Mouse (Mus musculus): Measurements from ENCODE around the gene Hnrnpu.
"Not testable (repeated sequence)": the region's sequence is repeated elsewhere in the genome, so short reads cannot be mapped to it uniquely, and the experiment has no call there.

Hnrnpu gene

GRCm38 (mm10) chr1:178317275-178318001 lies 20.2 kb downstream of the Hnrnpu start:
- in situ Hi-C loops (cut with MboI, MseI) = loop anchor here (25.0 kb wide), 1 partner anchor 530 kb away; the partner anchor contains the start of gene Adss

GRCm38 (mm10) chr1:178314236-178314635 lies 23.4 kb downstream of the Hnrnpu start:
- in situ Hi-C loops (cut with MboI, MseI) = loop anchor here (25.0 kb wide), 1 partner anchor 527 kb away; the partner anchor contains the start of gene Adss

GRCm38 (mm10) chr1:178313039-178313597 lies 24.5 kb downstream of the Hnrnpu start:
- in situ Hi-C loops (cut with MboI, MseI) = loop anchor here (25.0 kb wide), 1 partner anchor 526 kb away; the partner anchor contains the start of gene Adss

GRCm38 (mm10) chr1:178310128-178310527 lies 27.5 kb downstream of the Hnrnpu start:
- in situ Hi-C loops (cut with MboI, MseI) = loop anchor here (25.0 kb wide), 1 partner anchor 523 kb away; the partner anchor contains the start of gene Adss

GRCm38 (mm10) chr1:178309487-178309886 lies 28.1 kb downstream of the Hnrnpu start:
- in situ Hi-C loops (cut with MboI, MseI) = loop anchor here (5.0 to 25.0 kb wide), 2 partner anchors 167 to 522 kb away; partner anchors contain the start of gene Adss

GRCm38 (mm10) chr1:178303425-178303824 lies 34.2 kb downstream of the Hnrnpu start:
- in situ Hi-C loops (cut with MboI, MseI) = loop anchor here (25.0 kb wide), 1 partner anchor 516 kb away; the partner anchor contains the start of gene Adss

- in situ Hi-C loops (cut with MboI, MseI) = loop anchor here (25.0 kb wide), 1 partner anchor 514 kb away; the partner anchor contains the start of gene Adss
Measured at GRCm38 (mm10) chr1:178301261-178301660, 36.3 kb downstream of the Hnrnpu start.

- in situ Hi-C loops (cut with MboI, MseI) = no loop called here
Measured at GRCm38 (mm10) chr1:178294051-178294450, 43.5 kb downstream of the Hnrnpu start.

GRCm38 (mm10) chr1:178291716-178292115 lies 45.9 kb downstream of the Hnrnpu start:
- in situ Hi-C loops (cut with MboI, MseI) = no loop called here

- in situ Hi-C loops (cut with MboI, MseI) = no loop called here
Measured at GRCm38 (mm10) chr1:178287601-178288176, 49.9 kb downstream of the Hnrnpu start.

- in situ Hi-C loops (cut with MboI, MseI) = no loop called here
Measured at GRCm38 (mm10) chr1:178283946-178284720, 53.5 kb downstream of the Hnrnpu start.

GRCm38 (mm10) chr1:178283314-178283713 lies 54.3 kb downstream of the Hnrnpu start:
- in situ Hi-C loops (cut with MboI, MseI) = not testable (repeated sequence)

- in situ Hi-C loops (cut with MboI, MseI) = no loop called here
Measured at GRCm38 (mm10) chr1:178276054-178276911, 61.3 kb downstream of the Hnrnpu start.

GRCm38 (mm10) chr1:178275738-178276053 lies 61.9 kb downstream of the Hnrnpu start:
- in situ Hi-C loops (cut with MboI, MseI) = no loop called here

GRCm38 (mm10) chr1:178275174-178275730 lies 62.3 kb downstream of the Hnrnpu start:
- in situ Hi-C loops (cut with MboI, MseI) = no loop called here

All from T-helper 2 cell (primary cell).